9 mouse cellular contexts compared by ENCODE assay signal in genomic region chr5:123141555-123142160, GRCm38 (mm10). TPM values are rescaled to one million over a fixed set of nuclear protein-coding genes. Genes with fewer than 3 reads are reported as not detected.
DNase-seq lines count a peak whose midpoint lies in the region; ATAC-seq and TF ChIP-seq lines count a peak whose summit lies in the region.
"Had no signal": no experiment of that assay in that cellular context is flagged by ENCODE, and none has a peak within 500 bp of the region (broad histone marks: within the 10 kb centered on the region; RNA-seq: fewer than 3 reads in every experiment).

No protein-coding gene starts in this region.

- ATAC-seq in common myeloid progenitor, adult 5-6 weeks (replicated peaks; ENCODE audit: low read depth, poor library complexity, severe bottlenecking), result peak; percentile 15
- no peak for ATAC-seq in heart, embryonic 14.5 days (ENCODE audit: insufficient number of reproducible peaks, insufficient read depth, low FRiP score, low read depth)
- ATAC-seq in limb, embryonic 12.5 days (ENCODE audit: insufficient number of reproducible peaks, insufficient read depth, low FRiP score, low TSS enrichment, low read depth), result no peak
- ATAC-seq in midbrain, embryonic 12.5 days (ENCODE audit: low FRiP score, low read depth), result peak; percentile 12; the same call in 1 of the 2 replicates

- no peak for TF ChIP-seq CTCF in heart, adult 2 months (IDR thresholded peaks at IDR 0.05)
- TF ChIP-seq CTCF in ES-Bruce4 (IDR thresholded peaks at IDR 0.05; ENCODE audit: low read depth, low read length), result no peak
- no peak for TF ChIP-seq CTCF in thymus, adult 2 months (IDR thresholded peaks at IDR 0.05; ENCODE audit: borderline replicate concordance, control insufficient read depth, extremely low read depth, insufficient read depth, low read length, poor library complexity)

- TF ChIP-seq EP300 in heart, adult 2 months (IDR thresholded peaks at IDR 0.05; ENCODE audit: insufficient read depth, low read depth, low read length), result no peak
- no peak for TF ChIP-seq EP300 in ES-Bruce4 (IDR thresholded peaks at IDR 0.05; ENCODE audit: insufficient read depth, low read depth, low read length)

- H3K4me2 ChIP-seq in heart, embryonic 14.5 days (ENCODE audit: low read length), result peak overlapping the region; percentile 95
- H3K4me2 ChIP-seq in limb, embryonic 12.5 days, result peak overlapping the region; percentile 100
- peak overlapping the region; percentile 100 for H3K4me2 ChIP-seq in midbrain, embryonic 12.5 days (replicated peaks)

- H3K36me3 ChIP-seq in heart, adult 2 months (ENCODE audit: control insufficient read depth, insufficient read depth, low read length), result peaks cover 10% of the 10 kb centered on the region
- H3K36me3 ChIP-seq in ES-Bruce4 (ENCODE audit: control insufficient read depth, insufficient read depth, low read length, poor library complexity, severe bottlenecking), result no peaks in the 10 kb centered on the region
- H3K36me3 ChIP-seq in heart, embryonic 14.5 days (ENCODE audit: control insufficient read depth, insufficient read depth, low read length), result peaks cover 26% of the 10 kb centered on the region
- H3K36me3 ChIP-seq in limb, embryonic 12.5 days, result peaks cover 11% of the 10 kb centered on the region
- peaks cover 12% of the 10 kb centered on the region for H3K36me3 ChIP-seq in midbrain, embryonic 12.5 days
- H3K36me3 ChIP-seq in thymus, adult 2 months (ENCODE audit: control insufficient read depth, insufficient read depth, low read length), result peaks cover 4% of the 10 kb centered on the region; the same call in 1 of the 2 replicates

- under 1% methylated on average over 37 of the region's 38 CpGs for WGBS in heart, adult 2 months
- under 1% methylated on average over 35 of the region's 38 CpGs for WGBS in heart, embryonic 14.5 days
- under 1% methylated on average over 38 of the region's 38 CpGs for WGBS in limb, embryonic 12.5 days
- under 1% methylated on average over 31 of the region's 38 CpGs for WGBS in midbrain, embryonic 12.5 days
- WGBS in thymus, adult 2 months, result under 1% methylated on average over 33 of the region's 38 CpGs

- H3K4me1 ChIP-seq in heart, adult 2 months (ENCODE audit: control insufficient read depth, insufficient read depth, low read length), result peaks cover 12% of the 10 kb centered on the region
- H3K4me1 ChIP-seq in ES-Bruce4 (ENCODE audit: control insufficient read depth, insufficient read depth, low read length), result peaks cover 6% of the 10 kb centered on the region
- peaks cover 33 to 52% of the 10 kb centered on the region in 2 experiments for H3K4me1 ChIP-seq in heart, embryonic 14.5 days (ENCODE audit: control insufficient read depth in 2 of 2, insufficient read depth in 2 of 2, low read length in 2 of 2)
- H3K4me1 ChIP-seq in limb, embryonic 12.5 days (replicated peaks), result peaks cover 45% of the 10 kb centered on the region
- peaks cover 49% of the 10 kb centered on the region for H3K4me1 ChIP-seq in midbrain, embryonic 12.5 days
- peaks cover 37% of the 10 kb centered on the region for H3K4me1 ChIP-seq in thymus, adult 2 months (replicated peaks; ENCODE audit: control insufficient read depth, insufficient read depth, low read length)

- H3K9ac ChIP-seq in heart, adult 2 months (ENCODE audit: low read depth, low read length), result peak overlapping the region; percentile 76
- peak overlapping the region; percentile 98 for H3K9ac ChIP-seq in ES-Bruce4 (ENCODE audit: low read depth, poor library complexity, severe bottlenecking)
- H3K9ac ChIP-seq in heart, embryonic 14.5 days (ENCODE audit: low read length), result peak overlapping the region; percentile 100
- peak overlapping the region; percentile 100 for H3K9ac ChIP-seq in limb, embryonic 12.5 days (replicated peaks)
- H3K9ac ChIP-seq in midbrain, embryonic 12.5 days (replicated peaks), result peak overlapping the region; percentile 100

- peak overlapping the region; percentile 100 for H3K27ac ChIP-seq in heart, adult 2 months
- peak overlapping the region; percentile 73 for H3K27ac ChIP-seq in ES-Bruce4 (ENCODE audit: insufficient read depth, low read length)
- H3K27ac ChIP-seq in heart, embryonic 14.5 days (replicated peaks in 1 of 2; ENCODE audit: control insufficient read depth in 1 of 2, insufficient read depth in 1 of 2, low read depth in 2 of 2, low read length in 2 of 2), result peak overlapping the region; percentile 99 to 100
- peak overlapping the region; percentile 100 for H3K27ac ChIP-seq in limb, embryonic 12.5 days
- peak overlapping the region; percentile 100 for H3K27ac ChIP-seq in midbrain, embryonic 12.5 days (replicated peaks)
- peak overlapping the region; percentile 71 for H3K27ac ChIP-seq in thymus, adult 2 months (ENCODE audit: control insufficient read depth, insufficient read depth, low read length)

- no peaks in the 10 kb centered on the region for H3K9me3 ChIP-seq in ES-Bruce4 (replicated peaks; ENCODE audit: control insufficient read depth, insufficient read depth, low read length, poor library complexity, severe bottlenecking)
- H3K9me3 ChIP-seq in heart, embryonic 14.5 days (ENCODE audit: control insufficient read depth, low read length), result no peaks in the 10 kb centered on the region
- no peaks in the 10 kb centered on the region for H3K9me3 ChIP-seq in limb, embryonic 12.5 days
- H3K9me3 ChIP-seq in midbrain, embryonic 12.5 days, result no peaks in the 10 kb centered on the region

- H3K4me3 ChIP-seq in heart, adult 2 months, result peak overlapping the region; percentile 61
- peak overlapping the region; percentile 92 for H3K4me3 ChIP-seq in ES-Bruce4 (ENCODE audit: low read depth, low read length)
- H3K4me3 ChIP-seq in heart, embryonic 14.5 days (ENCODE audit: control insufficient read depth in 1 of 2, insufficient read depth in 1 of 2, low read depth in 1 of 2, low read length in 2 of 2), result peak overlapping the region; percentile 93
- peak overlapping the region; percentile 99 for H3K4me3 ChIP-seq in limb, embryonic 12.5 days (replicated peaks)
- peak overlapping the region; percentile 98 for H3K4me3 ChIP-seq in midbrain, embryonic 12.5 days
- H3K4me3 ChIP-seq in thymus, adult 2 months (ENCODE audit: control insufficient read depth, insufficient read depth, low read length), result peak overlapping the region; percentile 79

- peaks cover 6% of the 10 kb centered on the region; the same call in 1 of the 2 replicates for H3K79me2 ChIP-seq in heart, adult 2 months (replicated peaks; ENCODE audit: control insufficient read depth, insufficient read depth, low read length)

- intact Hi-C loops in heart, adult 2 months (cut with DNase I), result loop anchor here (1.0 kb wide), 1 partner anchor 7 kb away; no protein-coding TSS in a partner anchor

- no peak for TF ChIP-seq POLR2A in heart, adult 2 months (IDR thresholded peaks at IDR 0.05; ENCODE audit: insufficient read depth, low read depth, low read length)
- TF ChIP-seq POLR2A in ES-Bruce4 (IDR thresholded peaks at IDR 0.05; ENCODE audit: insufficient read depth, low read length), result peak; percentile 7
- no peak for TF ChIP-seq POLR2A in thymus, adult 2 months (IDR thresholded peaks at IDR 0.05; ENCODE audit: control insufficient read depth, extremely low read depth, insufficient read depth, low read length, poor library complexity)

- DNase-seq in heart, adult 2 months, result peak; percentile 80
- DNase-seq in heart, adult 9 months (ENCODE audit: low spot score in 2 of 2), result no peak
- peak; percentile 73 for DNase-seq in thymus, adult 2 months

- no peaks in the 10 kb centered on the region for H3K27me3 ChIP-seq in heart, adult 2 months (ENCODE audit: control insufficient read depth, insufficient read depth, low read length)
- H3K27me3 ChIP-seq in ES-Bruce4 (ENCODE audit: control insufficient read depth, insufficient read depth, low read length, poor library complexity, severe bottlenecking), result no peaks in the 10 kb centered on the region
- H3K27me3 ChIP-seq in heart, embryonic 14.5 days (ENCODE audit: control insufficient read depth, insufficient read depth, low read length), result no peaks in the 10 kb centered on the region
- no peaks in the 10 kb centered on the region for H3K27me3 ChIP-seq in limb, embryonic 12.5 days
- no peaks in the 10 kb centered on the region for H3K27me3 ChIP-seq in midbrain, embryonic 12.5 days
- no peaks in the 10 kb centered on the region for H3K27me3 ChIP-seq in thymus, adult 2 months (ENCODE audit: control insufficient read depth, insufficient read depth, low read length)

RNA-seq across cellular contexts. Expression of gene Setd1b, which starts 0.3 kb away (rescaled TPM):
- 10 to 100 TPM; 12.9 to 19.4 TPM for total RNA-seq in heart, adult 2 months (2021)
- 6.4 and 7.4 TPM in 2 replicates for polyA plus RNA-seq in heart, adult 2 months (2012; rRNA removed)
- 8.6 and 11.3 TPM in 2 replicates for polyA plus RNA-seq in ES-Bruce4 (2011; ENCODE audit: insufficient read depth, insufficient read length, low read depth, missing spikeins)
- 6.3 and 7.7 TPM in 2 replicates for total RNA-seq in common myeloid progenitor, adult 5-6 weeks (2017)
- 7.9 and 9.3 TPM in 2 replicates for polyA plus RNA-seq in heart, embryonic 14.5 days (2014; fragmentation: Nextera tagmentation; extraction: Ambion mirVana)
- polyA plus RNA-seq in limb, embryonic 12.5 days (2016; fragmentation: Nextera tagmentation; extraction: Ambion mirVana), result 10.9 and 11.4 TPM in 2 replicates
- 13.1 and 13.2 TPM in 2 replicates for polyA plus RNA-seq in midbrain, embryonic 12.5 days (2016; fragmentation: Nextera tagmentation; extraction: Ambion mirVana)
- polyA plus RNA-seq in thymus, adult 2 months (2012; rRNA removed), result 45.5 and 66.9 TPM in 2 replicates

RNA-seq across cellular contexts. Expression of gene Rhof, which starts 9.2 kb away (rescaled TPM):
- total RNA-seq in heart, adult 2 months (2021), result under 1 TPM; 0.64 to 0.70 TPM
- polyA plus RNA-seq in heart, adult 2 months (2012; rRNA removed), result 1.6 and 2.3 TPM in 2 replicates
- 1.6 and 2.0 TPM in 2 replicates for polyA plus RNA-seq in ES-Bruce4 (2011; ENCODE audit: insufficient read depth, insufficient read length, low read depth, missing spikeins)
- total RNA-seq in common myeloid progenitor, adult 5-6 weeks (2017), result 3.4 TPM in 2 replicates
- 0.99 and 2.0 TPM in 2 replicates for polyA plus RNA-seq in heart, embryonic 14.5 days (2014; fragmentation: Nextera tagmentation; extraction: Ambion mirVana)
- 2.9 and 3.0 TPM in 2 replicates for polyA plus RNA-seq in limb, embryonic 12.5 days (2016; fragmentation: Nextera tagmentation; extraction: Ambion mirVana)
- polyA plus RNA-seq in midbrain, embryonic 12.5 days (2016; fragmentation: Nextera tagmentation; extraction: Ambion mirVana), result 1.9 and 2.4 TPM in 2 replicates
- 45.1 and 51.9 TPM in 2 replicates for polyA plus RNA-seq in thymus, adult 2 months (2012; rRNA removed)

RNA-seq across cellular contexts. Expression of gene Psmd9, which starts 27.6 kb away (rescaled TPM):
- 10 to 100 TPM; 13.3 to 14.8 TPM for total RNA-seq in heart, adult 2 months (2021)
- 16.4 and 20.4 TPM in 2 replicates for polyA plus RNA-seq in heart, adult 2 months (2012; rRNA removed)
- 24.8 TPM in 2 replicates for polyA plus RNA-seq in ES-Bruce4 (2011; ENCODE audit: insufficient read depth, insufficient read length, low read depth, missing spikeins)
- 27.1 and 44.4 TPM in 2 replicates for total RNA-seq in common myeloid progenitor, adult 5-6 weeks (2017)
- 53.0 and 64.3 TPM in 2 replicates for polyA plus RNA-seq in heart, embryonic 14.5 days (2014; fragmentation: Nextera tagmentation; extraction: Ambion mirVana)
- 89.3 and 91.0 TPM in 2 replicates for polyA plus RNA-seq in limb, embryonic 12.5 days (2016; fragmentation: Nextera tagmentation; extraction: Ambion mirVana)
- polyA plus RNA-seq in midbrain, embryonic 12.5 days (2016; fragmentation: Nextera tagmentation; extraction: Ambion mirVana), result 64.5 and 75.4 TPM in 2 replicates
- 32.7 and 34.7 TPM in 2 replicates for polyA plus RNA-seq in thymus, adult 2 months (2012; rRNA removed)

RNA-seq across cellular contexts. Expression of gene Hpd, which starts 40.9 kb away (rescaled TPM):
- total RNA-seq in heart, adult 2 months (2021), result not detected
- 0.61 and 0.97 TPM in 2 replicates for polyA plus RNA-seq in heart, adult 2 months (2012; rRNA removed)
- polyA plus RNA-seq in ES-Bruce4 (2011; ENCODE audit: insufficient read depth, insufficient read length, low read depth, missing spikeins), result not detected in 2 replicates
- total RNA-seq in common myeloid progenitor, adult 5-6 weeks (2017), result not detected in 2 replicates
- polyA plus RNA-seq in heart, embryonic 14.5 days (2014; fragmentation: Nextera tagmentation; extraction: Ambion mirVana), result not detected in 2 replicates
- polyA plus RNA-seq in limb, embryonic 12.5 days (2016; fragmentation: Nextera tagmentation; extraction: Ambion mirVana), result not detected in 2 replicates
- polyA plus RNA-seq in midbrain, embryonic 12.5 days (2016; fragmentation: Nextera tagmentation; extraction: Ambion mirVana), result not detected in 2 replicates
- 1.5 and 6.0 TPM in 2 replicates for polyA plus RNA-seq in thymus, adult 2 months (2012; rRNA removed)
- total RNA-seq: left cerebral cortex, postnatal 25 days had no signal

Comparison
In these comparisons a context has a peak if more than half of its experiments do, and no peak if none do; other contexts are left out.
1. DNase-seq: peak in heart, adult 2 months (2 of 2) and thymus, adult 2 months (single experiment); none in heart, adult 9 months (0 of 2).
2. ATAC-seq: peak in common myeloid progenitor, adult 5-6 weeks (single experiment) and midbrain, embryonic 12.5 days (single experiment); none in heart, embryonic 14.5 days (single experiment) and limb, embryonic 12.5 days (single experiment).
3. RNA of gene Rhof, which starts 9.2 kb away (polyA plus RNA-seq): 45.1 to 51.9 TPM in thymus, adult 2 months; 2.9 to 3.0 TPM in limb, embryonic 12.5 days, 1.9 to 2.4 TPM in midbrain, embryonic 12.5 days, 1.6 to 2.3 TPM in heart, adult 2 months, 1.6 to 2.0 TPM in ES-Bruce4 and 0.99 to 2.0 TPM in heart, embryonic 14.5 days; every median in the first group is over 10 times any median in the second.
4. Peak in every context shown above with its lines, with median percentiles within 50 percentile points of each other: H3K27ac ChIP-seq, H3K4me3 ChIP-seq, H3K9ac ChIP-seq and H3K4me2 ChIP-seq.